In the genomic region with DNA sequence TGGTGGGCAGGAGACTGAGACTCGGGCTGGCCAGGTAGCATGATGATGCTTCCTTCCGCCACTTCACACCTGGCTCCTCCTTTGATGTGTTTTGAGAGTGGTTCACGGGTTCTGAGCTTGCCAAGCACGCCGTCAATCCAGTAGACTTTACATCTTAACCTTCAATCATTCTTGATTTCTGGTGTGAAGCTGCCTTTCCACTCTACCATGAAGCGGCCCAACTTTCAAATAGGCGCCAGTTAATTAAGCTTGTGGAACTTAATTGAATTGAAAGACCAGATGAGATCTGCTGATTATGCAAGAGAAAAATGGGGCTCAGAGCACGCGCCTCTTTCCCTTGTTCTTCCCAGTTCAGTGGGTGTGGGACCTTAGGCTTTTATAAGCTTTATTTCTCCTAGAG, we compare ENCODE assay signal across 17 mouse cellular contexts.
"Had no signal": no experiment of that assay in that cellular context is flagged by ENCODE, and none has a peak within 500 bp of the region (broad histone marks: within the 10 kb centered on the region; RNA-seq: fewer than 3 reads in every experiment).

No protein-coding gene starts in this region.

- H3K4me1 ChIP-seq: stomach, embryonic 15.5 days had no signal

- H3K27me3 ChIP-seq: limb, embryonic 12.5 days; limb, embryonic 15.5 days; stomach, embryonic 15.5 days had no signal

- H3K9ac ChIP-seq: limb, embryonic 12.5 days; limb, embryonic 15.5 days; liver, embryonic 14.5 days; liver, postnatal 0 days; lung, embryonic 14.5 days; stomach, embryonic 15.5 days had no signal

- H3K27ac ChIP-seq: limb, embryonic 12.5 days; limb, embryonic 15.5 days; liver, embryonic 14.5 days; macrophage; stomach, embryonic 15.5 days had no signal

- H3K36me3 ChIP-seq: limb, embryonic 12.5 days; limb, embryonic 15.5 days; stomach, embryonic 15.5 days had no signal

- DNase-seq: kidney, adult 8-10 months; kidney, postnatal 10 days; liver, postnatal 0 days; lung, embryonic 14.5 days; midbrain, embryonic 14.5 days; retina, postnatal 1 day; right cerebral cortex, postnatal 25 days; spleen, adult 18-20 months; thymus, postnatal 25 days had no signal

- H3K4me3 ChIP-seq: limb, embryonic 12.5 days; limb, embryonic 15.5 days; stomach, embryonic 15.5 days had no signal

- H3K9me3 ChIP-seq: limb, embryonic 12.5 days; limb, embryonic 15.5 days; stomach, embryonic 15.5 days had no signal

- ATAC-seq: intestine, embryonic 16.5 days; liver, postnatal 0 days; lung, postnatal 0 days had no signal

- H3K4me2 ChIP-seq: limb, embryonic 12.5 days; limb, embryonic 15.5 days; liver, embryonic 11.5 days; lung, embryonic 14.5 days; stomach, embryonic 15.5 days had no signal
